Mouse (Mus musculus) embryonic fibroblast, embryonic 13.5 days (primary cell): ENCODE results near the gene 6430571L13Rik.

Source experiments
- CTCF ChIP-seq: IDR thresholded peaks from 2 replicates; pipeline ENCODE4 v1.5.1; 2011; ENCODE audit warnings: mild to moderate bottlenecking, control low read depth, low read length, moderate library complexity, borderline replicate concordance; ENCODE audit not compliant: insufficient read depth
- POLR2A ChIP-seq: IDR thresholded peaks from 2 replicates; pipeline ENCODE4 v1.6.1; 2011; ENCODE audit warnings: low read depth, mild to moderate bottlenecking, control low read depth, low read length, moderate library complexity

DNA sequence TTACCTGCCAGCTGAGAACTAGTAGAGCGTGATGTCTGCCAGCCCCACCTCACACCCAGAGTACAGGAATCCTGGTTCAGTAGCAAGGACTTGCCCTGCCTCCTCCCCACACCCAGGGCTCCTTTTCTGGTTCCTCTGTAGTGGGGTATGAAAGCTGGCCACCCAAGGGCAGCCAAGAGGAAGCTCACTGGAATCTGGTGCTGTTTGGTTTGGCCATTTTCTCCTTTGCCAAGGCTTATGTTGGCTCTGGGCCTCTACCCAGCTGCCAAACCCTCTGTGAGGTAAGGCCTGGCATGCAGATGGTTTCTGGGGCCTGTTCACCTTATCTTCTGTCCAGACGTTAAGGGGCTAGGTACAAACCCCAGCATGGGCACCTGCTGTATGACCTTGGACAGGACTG is 24.6 kb upstream of the 6430571L13Rik start:
- TF ChIP-seq POLR2A: no peak
- TF ChIP-seq CTCF: no peak
